Comparison of ENCODE assay signal across 21 mouse cellular contexts in genomic region chr13:98715443-98715990, GRCm38 (mm10). TPM values are rescaled to one million over a fixed set of nuclear protein-coding genes. Genes with fewer than 3 reads are reported as not detected.
A peak's percentile ranks its signal among the peaks of the same experiment; 100 is the strongest.
DNase-seq lines count a peak whose midpoint lies in the region; ATAC-seq and TF ChIP-seq lines count a peak whose summit lies in the region.
"Had no signal": no experiment of that assay in that cellular context is flagged by ENCODE, and none has a peak within 500 bp of the region (broad histone marks: within the 10 kb centered on the region; RNA-seq: fewer than 3 reads in every experiment).

No protein-coding gene starts in this region.

- no peak for TF ChIP-seq EP300 in heart, adult 2 months (IDR thresholded peaks at IDR 0.05; ENCODE audit: insufficient read depth, low read depth, low read length)

- H3K4me1 ChIP-seq in heart, embryonic 10.5 days = peaks cover 3% of the 10 kb centered on the region
- no peaks in the 10 kb centered on the region for H3K4me1 ChIP-seq in heart, adult 2 months (ENCODE audit: control insufficient read depth, insufficient read depth, low read length)
- no peaks in the 10 kb centered on the region for H3K4me1 ChIP-seq in lung, embryonic 14.5 days (ENCODE audit: insufficient read depth)
- no peaks in the 10 kb centered on the region for H3K4me1 ChIP-seq in intestine, embryonic 14.5 days (replicated peaks; ENCODE audit: control insufficient read depth, insufficient read depth, low read length)
- H3K4me1 ChIP-seq in liver, embryonic 16.5 days (ENCODE audit: control insufficient read depth, low read depth, low read length) = no peaks in the 10 kb centered on the region
- H3K4me1 ChIP-seq: embryonic facial prominence, embryonic 15.5 days; forebrain, embryonic 10.5 days; hindbrain, embryonic 13.5 days; limb, embryonic 12.5 days had no signal

- TF ChIP-seq POLR2A in heart, adult 2 months (IDR thresholded peaks at IDR 0.05; ENCODE audit: insufficient read depth, low read depth, low read length) = no peak

- TF ChIP-seq CTCF in heart, adult 2 months (IDR thresholded peaks at IDR 0.05) = no peak
- TF ChIP-seq CTCF in lung, embryonic 14.5 days (IDR thresholded peaks at IDR 0.05; ENCODE audit: low read depth) = no peak

- intact Hi-C loops in heart, adult 2 months (cut with DNase I) = no loop called here

- peak; percentile 29 for ATAC-seq in lung, embryonic 14.5 days (ENCODE audit: insufficient read depth)
- peak; percentile 48; the same call in 1 of the 2 replicates for ATAC-seq in intestine, embryonic 14.5 days (replicated peaks; ENCODE audit: low FRiP score, low TSS enrichment, low read depth)
- peak; percentile 65 for ATAC-seq in liver, embryonic 16.5 days (ENCODE audit: low read depth)
- ATAC-seq: midbrain, embryonic 16.5 days had no signal

- no peak overlapping the region for H3K4me2 ChIP-seq in lung, embryonic 14.5 days
- no peak overlapping the region for H3K4me2 ChIP-seq in intestine, embryonic 14.5 days (ENCODE audit: low read length)
- H3K4me2 ChIP-seq in liver, embryonic 16.5 days (ENCODE audit: low read depth, low read length) = no peak overlapping the region
- H3K4me2 ChIP-seq: embryonic facial prominence, embryonic 15.5 days; hindbrain, embryonic 13.5 days; limb, embryonic 12.5 days had no signal

- H3K27ac ChIP-seq in heart, embryonic 10.5 days = no peak overlapping the region
- H3K27ac ChIP-seq in heart, adult 2 months = no peak overlapping the region
- H3K27ac ChIP-seq in lung, embryonic 14.5 days (ENCODE audit: low read depth) = peak overlapping the region; percentile 73
- no peak overlapping the region for H3K27ac ChIP-seq in intestine, embryonic 14.5 days (ENCODE audit: low read depth)
- no peak overlapping the region for H3K27ac ChIP-seq in liver, embryonic 16.5 days (ENCODE audit: low read length)
- H3K27ac ChIP-seq: embryonic facial prominence, embryonic 15.5 days; forebrain, embryonic 10.5 days; hindbrain, embryonic 13.5 days; left cerebral cortex, adult 2 months; limb, embryonic 12.5 days had no signal

- H3K36me3 ChIP-seq in heart, embryonic 10.5 days = 0 out of 2 replicates have a peak, but pooled peaks cover 2% of the 10 kb centered on the region
- no peaks in the 10 kb centered on the region for H3K36me3 ChIP-seq in heart, adult 2 months (ENCODE audit: control insufficient read depth, insufficient read depth, low read length)
- H3K36me3 ChIP-seq in lung, embryonic 14.5 days (ENCODE audit: insufficient read depth) = no peaks in the 10 kb centered on the region
- H3K36me3 ChIP-seq in intestine, embryonic 14.5 days (ENCODE audit: control insufficient read depth, insufficient read depth, low read length) = no peaks in the 10 kb centered on the region
- H3K36me3 ChIP-seq in liver, embryonic 16.5 days (ENCODE audit: control insufficient read depth, insufficient read depth) = no peaks in the 10 kb centered on the region
- H3K36me3 ChIP-seq: embryonic facial prominence, embryonic 15.5 days; forebrain, embryonic 10.5 days had no signal

- no peaks in the 10 kb centered on the region for H3K9me3 ChIP-seq in heart, embryonic 10.5 days
- H3K9me3 ChIP-seq in lung, embryonic 14.5 days (ENCODE audit: low read depth, low read length) = no peaks in the 10 kb centered on the region
- H3K9me3 ChIP-seq in intestine, embryonic 14.5 days (ENCODE audit: control insufficient read depth, low read length) = no peaks in the 10 kb centered on the region
- no peaks in the 10 kb centered on the region for H3K9me3 ChIP-seq in liver, embryonic 16.5 days (replicated peaks; ENCODE audit: control insufficient read depth, low read length)
- H3K9me3 ChIP-seq: embryonic facial prominence, embryonic 15.5 days; forebrain, embryonic 10.5 days; hindbrain, embryonic 13.5 days; limb, embryonic 12.5 days had no signal

- H3K9ac ChIP-seq in heart, adult 2 months (ENCODE audit: low read depth, low read length) = no peak overlapping the region
- H3K9ac ChIP-seq in lung, embryonic 14.5 days = no peak overlapping the region
- no peak overlapping the region for H3K9ac ChIP-seq in intestine, embryonic 14.5 days (ENCODE audit: low read length)
- H3K9ac ChIP-seq in liver, embryonic 16.5 days (ENCODE audit: low read depth, low read length) = no peak overlapping the region
- H3K9ac ChIP-seq: embryonic facial prominence, embryonic 15.5 days; hindbrain, embryonic 13.5 days; limb, embryonic 12.5 days had no signal

- no peaks in the 10 kb centered on the region for H3K79me2 ChIP-seq in heart, adult 2 months (replicated peaks; ENCODE audit: control insufficient read depth, insufficient read depth, low read length)

- 87% methylated on average over 6 of the region's 6 CpGs for WGBS in heart, embryonic 10.5 days
- WGBS in heart, adult 2 months = 89% methylated on average over 6 of the region's 6 CpGs
- 58% methylated on average over 6 of the region's 6 CpGs for WGBS in lung, embryonic 14.5 days
- WGBS in intestine, embryonic 14.5 days = 65% methylated on average over 6 of the region's 6 CpGs
- 60% methylated on average over 6 of the region's 6 CpGs for WGBS in liver, embryonic 16.5 days (ENCODE audit: insufficient replicate concordance)

- H3K27me3 ChIP-seq in heart, embryonic 10.5 days (ENCODE audit: insufficient read depth, poor library complexity, severe bottlenecking) = no peaks in the 10 kb centered on the region
- no peaks in the 10 kb centered on the region for H3K27me3 ChIP-seq in heart, adult 2 months (ENCODE audit: control insufficient read depth, insufficient read depth, low read length)
- H3K27me3 ChIP-seq in lung, embryonic 14.5 days (ENCODE audit: insufficient read depth, low read length) = no peaks in the 10 kb centered on the region
- no peaks in the 10 kb centered on the region for H3K27me3 ChIP-seq in intestine, embryonic 14.5 days (replicated peaks; ENCODE audit: control insufficient read depth, insufficient read depth, low read length)
- no peaks in the 10 kb centered on the region for H3K27me3 ChIP-seq in liver, embryonic 16.5 days (ENCODE audit: control insufficient read depth, insufficient read depth, low read depth, low read length)
- H3K27me3 ChIP-seq: CH12.LX; embryonic facial prominence, embryonic 15.5 days; hindbrain, embryonic 13.5 days; limb, embryonic 12.5 days had no signal

- H3K4me3 ChIP-seq in heart, embryonic 10.5 days = no peak overlapping the region
- no peak overlapping the region for H3K4me3 ChIP-seq in heart, adult 2 months
- no peak overlapping the region for H3K4me3 ChIP-seq in lung, embryonic 14.5 days (ENCODE audit: low read depth, low read length)
- H3K4me3 ChIP-seq in intestine, embryonic 14.5 days (ENCODE audit: low read depth, low read length) = no peak overlapping the region
- H3K4me3 ChIP-seq in liver, embryonic 16.5 days (ENCODE audit: low read depth, low read length) = no peak overlapping the region
- H3K4me3 ChIP-seq: embryonic facial prominence, embryonic 15.5 days; forebrain, embryonic 10.5 days; hindbrain, embryonic 13.5 days; left cerebral cortex, adult 2 months; limb, embryonic 12.5 days had no signal

- peak; percentile 56 for DNase-seq in heart, embryonic 10.5 days (ENCODE audit: low spot score)
- no peak for DNase-seq in heart, adult 2 months
- peak; percentile 60 for DNase-seq in lung, embryonic 14.5 days
- no peak for DNase-seq in lung, postnatal 25 days (ENCODE audit: low spot score)
- DNase-seq in intestine, embryonic 14.5 days (ENCODE audit: low spot score) = no peak
- DNase-seq in B cell, adult 2 months = no peak
- no peak for DNase-seq in retina, embryonic 14.5 days (ENCODE audit: low spot score)
- DNase-seq: adrenal gland, adult 8-10 months; cerebellum, postnatal 10 days; heart, postnatal 10 days; thymus, postnatal 4 days had no signal

RNA-seq across cellular contexts. Expression of gene Tmem171, which starts 20.9 kb away (rescaled TPM):
- polyA plus RNA-seq in heart, embryonic 10.5 days (2016; fragmentation: Nextera tagmentation; extraction: Ambion mirVana) = 0.73 and 1.0 TPM in 2 replicates
- total RNA-seq in heart, adult 2 months (2021) = 1 to 10 TPM; 4.6 to 8.1 TPM
- 9.1 and 11.1 TPM in 2 replicates for polyA plus RNA-seq in heart, adult 2 months (2012; rRNA removed)
- 13.9 and 15.4 TPM in 2 replicates for polyA plus RNA-seq in lung, embryonic 14.5 days (2014; fragmentation: Nextera tagmentation; extraction: Ambion mirVana)
- polyA plus RNA-seq in intestine, embryonic 14.5 days (2014; fragmentation: Nextera tagmentation; extraction: Ambion mirVana) = 18.1 and 19.7 TPM in 2 replicates
- polyA plus RNA-seq in liver, embryonic 16.5 days (2015; fragmentation: Nextera tagmentation; extraction: Ambion mirVana) = 0.39 and 0.68 TPM in 2 replicates
- total RNA-seq: CH12.LX; megakaryocyte, adult 5-6 weeks had no signal
- polyA plus RNA-seq: forebrain, embryonic 10.5 days; hindbrain, embryonic 13.5 days; midbrain, embryonic 16.5 days; neural tube, embryonic 11.5 days had no signal

Comparison
In these comparisons a context has a peak if more than half of its experiments do, and no peak if none do; other contexts are left out.
1. DNase-seq: peak in heart, embryonic 10.5 days (single experiment) and lung, embryonic 14.5 days (single experiment); none in heart, adult 2 months (0 of 2), lung, postnatal 25 days (single experiment), intestine, embryonic 14.5 days (single experiment), B cell, adult 2 months (0 of 2) and retina, embryonic 14.5 days (single experiment).
2. Peak in every context shown above with its lines, with median percentiles within 50 percentile points of each other: ATAC-seq.